Mouse (Mus musculus) erythroblast, embryonic 14.5 days (primary cell): ENCODE results near the gene Pde4d.

Experiments
- GATA1 ChIP-seq: IDR thresholded peaks from 2 replicates; pipeline ENCODE4 v1.6.1; 2012; ENCODE audit warnings: low read length, inconsistent platforms, mixed read lengths
- TAL1 ChIP-seq: IDR thresholded peaks from 3 replicates; pipeline ENCODE4 v1.6.1; 2012; ENCODE audit warnings: low read length, inconsistent platforms, mixed read lengths

DNA sequence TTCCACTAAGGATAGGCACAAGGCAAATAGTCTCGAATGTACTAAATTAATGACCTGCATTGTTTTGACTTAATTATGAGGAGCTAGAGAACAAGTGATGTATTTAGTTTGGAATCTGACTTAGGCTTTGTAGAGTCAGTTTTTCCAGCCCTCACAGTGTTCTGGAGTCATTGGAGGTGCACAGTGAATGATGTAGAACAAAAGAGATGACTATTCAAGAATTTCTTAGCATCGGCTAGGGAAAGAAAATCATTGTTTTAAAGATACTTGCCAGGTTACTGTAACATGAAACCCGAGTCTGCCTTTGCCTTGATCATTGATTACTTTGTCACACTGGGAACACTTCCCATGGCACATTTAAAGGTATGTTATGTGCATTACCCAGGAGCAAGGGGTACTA lies 1089.6 kb downstream of the Pde4d start:
- no peak for TF ChIP-seq TAL1
- TF ChIP-seq GATA1 = no peak
